ENCODE assay signal across 8 mouse cellular contexts in genomic region chr5:131008507-131008906, GRCm38 (mm10).
DNase-seq lines count a peak whose midpoint lies in the region.
"Had no signal": no experiment of that assay in that cellular context is flagged by ENCODE, and none has a peak within 500 bp of the region (broad histone marks: within the 10 kb centered on the region; RNA-seq: fewer than 3 reads in every experiment).

No protein-coding gene starts in this region.

- DNase-seq in kidney, postnatal 10 days: peak; percentile 26
- DNase-seq in kidney, adult 8-10 months: no peak
- DNase-seq in 3T3-L1 (ENCODE audit: low read depth, low spot score) (peak; percentile 2), ES-CJ7 (ENCODE audit: low read depth, low spot score) (peak; percentile 12)
- peak; percentile 13 for DNase-seq in heart, adult 8-10 months (ENCODE audit: low spot score)
- DNase-seq in frontal cortex, postnatal 25 days (ENCODE audit: low spot score in 2 of 2): no peak
- DNase-seq in right cerebral cortex, postnatal 36 days (ENCODE audit: low spot score in 2 of 2): no peak
- DNase-seq: spleen, adult 18-20 months had no signal

Comparison
In these comparisons a context has a peak if more than half of its experiments do, and no peak if none do; other contexts are left out.
1. DNase-seq: peak in kidney, postnatal 10 days (single experiment), 3T3-L1 (single experiment), ES-CJ7 (single experiment) and heart, adult 8-10 months (single experiment); none in kidney, adult 8-10 months (0 of 2), frontal cortex, postnatal 25 days (0 of 2) and right cerebral cortex, postnatal 36 days (0 of 2).